Mouse (Mus musculus) C2C12 (cell line): Measurements from ENCODE around the gene Usp6nl. TPM values are rescaled to one million over a fixed set of nuclear protein-coding genes. Genes with fewer than 3 reads are reported as not detected.

Source experiments
- H3K27me3 ChIP-seq: one replicate; pipeline ENCODE4 v1.6.1; 2011; ENCODE audit not compliant: control insufficient read depth, insufficient read depth, insufficient read length
- H3K36me3 ChIP-seq: one replicate; pipeline ENCODE4 v1.6.1; 2011; ENCODE audit not compliant: control insufficient read depth, insufficient read depth
- H3K4me3 ChIP-seq: one replicate; pipeline ENCODE4 v1.5.1; 2011; ENCODE audit warnings: mild to moderate bottlenecking, control low read depth; ENCODE audit not compliant: poor library complexity, insufficient read depth, severe bottlenecking
- H3K79me2 ChIP-seq: one replicate; pipeline ENCODE4 v1.6.1; 2011; ENCODE audit not compliant: control insufficient read depth, insufficient read depth
- H3K79me3 ChIP-seq: one replicate; pipeline ENCODE4 v1.6.1; 2011; ENCODE audit warnings: low read depth, control low read depth
- H3ac ChIP-seq: one replicate; pipeline ENCODE3; 2011; ENCODE audit warnings: low read depth; ENCODE audit not compliant: control insufficient read depth, insufficient read length
- CEBPB ChIP-seq: IDR thresholded peaks from one replicate; pipeline ENCODE4 v1.6.1; 2011; ENCODE audit warnings: low read depth, mild to moderate bottlenecking, control low read depth, moderate library complexity
- CTCF ChIP-seq: IDR thresholded peaks from one replicate; pipeline ENCODE4 v1.5.1; 2011; ENCODE audit not compliant: control insufficient read depth, insufficient read depth, insufficient read length
- FOSL1 ChIP-seq: IDR thresholded peaks from one replicate; pipeline ENCODE4 v1.8.0; 2011; ENCODE audit warnings: mild to moderate bottlenecking, low read length; ENCODE audit not compliant: poor library complexity, insufficient read depth, severe bottlenecking
- MAX ChIP-seq: IDR thresholded peaks from one replicate; pipeline ENCODE4 v1.6.1; 2011; ENCODE audit warnings: mild to moderate bottlenecking, control low read depth
- MYOD1 ChIP-seq: IDR thresholded peaks from one replicate; pipeline ENCODE4 v1.6.1; 2011; ENCODE audit warnings: low read depth; ENCODE audit not compliant: control insufficient read depth, insufficient read length
- MYOG ChIP-seq: IDR thresholded peaks from one replicate; pipeline ENCODE4 v1.6.1; 2011; ENCODE audit not compliant: control insufficient read depth, insufficient read length; ENCODE audit errors: extremely low read depth
- USF1 ChIP-seq: IDR thresholded peaks from one replicate; pipeline ENCODE4 v1.6.1; 2011; ENCODE audit warnings: low read depth, mild to moderate bottlenecking, control low read depth, moderate library complexity
- polyA plus RNA-seq: library from polyadenylated mRNA; unstranded; fragments of >200 nt; fragmentation: generic; extraction: Trizol; gene quantifications from one replicate; pipeline ENCODE4 v1.2.1, GENCODE M21; 2012; ENCODE audit warnings: missing spikeins

The Usp6nl gene
- polyA plus RNA-seq, 1 experiment: 6.1 TPM

DNA sequence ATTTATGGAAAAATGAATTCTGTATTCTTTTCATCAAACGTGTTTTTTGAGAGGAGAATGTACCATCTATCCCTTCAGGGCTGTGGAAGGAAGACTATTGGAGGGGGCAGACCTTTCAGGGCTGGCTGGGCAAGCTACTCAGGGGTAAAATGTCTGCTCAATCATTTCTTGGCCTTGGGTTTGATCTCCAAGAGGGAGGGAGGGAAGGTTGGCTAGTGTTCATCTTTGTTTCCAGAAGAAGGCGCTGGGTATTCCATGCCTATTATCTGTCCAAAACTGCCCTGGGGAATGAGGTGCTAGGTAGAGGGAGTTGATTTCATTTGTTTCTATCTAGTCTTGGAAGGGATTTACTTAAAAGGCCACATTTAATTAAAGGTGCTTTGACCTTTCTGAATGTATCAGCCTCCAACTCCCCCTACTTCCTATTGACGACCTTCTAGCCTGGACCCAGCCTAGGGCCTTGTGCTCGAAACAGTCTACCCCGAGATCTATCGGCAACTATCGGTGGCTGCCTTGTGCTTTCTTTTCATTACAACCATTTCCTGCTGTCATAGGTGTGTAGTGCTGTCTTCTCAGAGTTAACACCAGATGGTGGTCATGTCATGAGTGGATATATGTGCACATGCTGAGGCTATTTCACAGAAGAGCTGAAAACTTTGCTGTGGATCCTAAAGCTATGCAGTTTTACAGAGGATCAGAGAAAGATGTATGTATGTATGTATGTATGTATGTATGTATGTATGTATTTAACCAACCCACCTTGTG, 28.6 kb downstream of the Usp6nl start:
- Histone ChIP-seq H3K27me3 (no peaks in the 10 kb centered on the region), H3K36me3 (peaks cover 8% of the 10 kb centered on the region), H3ac (no peak overlapping the region), H3K4me3 (no peak overlapping the region), H3K79me3 (peaks cover 57% of the 10 kb centered on the region), H3K79me2 (peaks cover 90% of the 10 kb centered on the region)
- no peak for TF ChIP-seq CEBPB
- no peak for TF ChIP-seq CTCF
- no peak for TF ChIP-seq FOSL1
- no peak for TF ChIP-seq MYOG
- no peak for TF ChIP-seq MYOD1
- no peak for TF ChIP-seq USF1
- TF ChIP-seq MAX: no peak

DNA sequence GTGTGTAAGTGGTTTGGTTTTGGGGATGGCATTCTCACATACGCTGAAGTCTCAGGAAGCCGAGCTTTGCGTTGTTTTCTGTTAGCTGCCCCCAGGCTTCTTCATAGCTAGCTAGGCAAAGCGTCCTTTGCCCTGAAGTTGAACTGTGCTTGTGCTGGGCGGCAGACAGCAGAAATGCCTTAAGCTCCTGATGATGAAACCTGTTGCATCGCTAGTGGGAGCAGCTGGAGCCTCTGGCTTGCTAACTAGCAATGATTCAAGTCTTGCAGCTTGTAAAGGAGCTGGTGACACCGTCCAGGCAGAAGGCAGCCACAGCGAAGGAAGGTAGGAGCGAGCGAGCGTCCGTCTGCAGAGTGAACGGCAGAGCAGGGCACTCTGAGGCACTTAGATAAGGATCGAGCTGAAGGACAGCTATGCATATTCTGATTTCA, 30.1 kb downstream of the Usp6nl start:
- Histone ChIP-seq H3K79me2 (peaks cover 90% of the 10 kb centered on the region), H3K79me3 (peaks cover 58% of the 10 kb centered on the region), H3K27me3 (no peaks in the 10 kb centered on the region), H3K4me3 (no peak overlapping the region), H3ac (peak overlapping the region; percentile 48), H3K36me3 (peaks cover 6% of the 10 kb centered on the region)
- TF ChIP-seq CTCF (no peak), CEBPB (peak; percentile 57)

DNA sequence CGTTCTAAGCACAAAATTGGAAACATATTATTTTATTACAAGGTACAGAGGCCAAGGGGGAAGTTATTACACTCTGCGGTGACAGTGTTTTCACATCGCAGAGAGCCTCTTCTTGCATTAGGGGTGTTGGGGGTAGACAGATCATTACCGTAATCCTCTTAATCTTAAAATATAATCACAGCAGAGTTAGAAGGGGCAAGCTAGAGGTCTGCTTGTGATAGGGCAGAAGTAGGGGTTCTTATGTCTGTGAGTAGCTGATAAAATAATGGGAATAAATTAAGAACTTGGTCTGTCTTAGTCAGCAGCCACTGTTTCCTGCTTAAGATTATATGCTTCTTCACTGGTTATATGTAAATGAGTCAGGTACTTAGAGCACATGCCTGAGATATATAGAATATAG, 30.6 kb downstream of the Usp6nl start:
- Histone ChIP-seq H3ac (no peak overlapping the region), H3K36me3 (peaks cover 6% of the 10 kb centered on the region), H3K4me3 (no peak overlapping the region), H3K79me3 (peaks cover 59% of the 10 kb centered on the region), H3K27me3 (no peaks in the 10 kb centered on the region), H3K79me2 (peaks cover 90% of the 10 kb centered on the region)
- no peak for TF ChIP-seq MAX
- TF ChIP-seq USF1: no peak
- no peak for TF ChIP-seq CEBPB
- TF ChIP-seq MYOG: no peak
- no peak for TF ChIP-seq FOSL1
- no peak for TF ChIP-seq MYOD1
- no peak for TF ChIP-seq CTCF

DNA sequence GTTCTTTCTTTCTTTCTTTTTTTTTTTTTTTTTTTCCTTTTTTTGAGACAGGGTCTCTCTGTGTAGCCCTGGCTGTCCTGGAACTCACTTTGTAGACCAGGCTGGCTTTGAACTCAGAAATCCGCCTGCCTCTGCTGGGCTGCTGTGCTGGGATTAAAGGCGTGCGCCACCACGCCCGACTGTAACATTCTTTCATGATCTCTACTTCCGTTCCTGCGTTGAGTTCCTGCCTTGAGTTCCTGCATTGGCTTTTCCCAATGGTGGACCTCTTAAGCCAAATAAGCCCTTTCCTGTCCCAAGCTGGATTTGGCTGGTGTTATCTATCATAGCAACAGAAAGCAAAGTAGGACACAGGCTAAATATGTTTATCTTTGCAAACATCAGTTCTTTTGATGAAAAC, 34.8 kb downstream of the Usp6nl start:
- Histone ChIP-seq H3K27me3 (no peaks in the 10 kb centered on the region), H3K79me3 (peaks cover 84% of the 10 kb centered on the region), H3K79me2 (peaks cover 100% of the 10 kb centered on the region), H3K4me3 (no peak overlapping the region), H3ac (no peak overlapping the region), H3K36me3 (peaks cover 6% of the 10 kb centered on the region)
- TF ChIP-seq FOSL1 (no peak), MYOG (no peak), CEBPB (no peak), USF1 (no peak), CTCF (no peak), MAX (no peak), MYOD1 (no peak)

DNA sequence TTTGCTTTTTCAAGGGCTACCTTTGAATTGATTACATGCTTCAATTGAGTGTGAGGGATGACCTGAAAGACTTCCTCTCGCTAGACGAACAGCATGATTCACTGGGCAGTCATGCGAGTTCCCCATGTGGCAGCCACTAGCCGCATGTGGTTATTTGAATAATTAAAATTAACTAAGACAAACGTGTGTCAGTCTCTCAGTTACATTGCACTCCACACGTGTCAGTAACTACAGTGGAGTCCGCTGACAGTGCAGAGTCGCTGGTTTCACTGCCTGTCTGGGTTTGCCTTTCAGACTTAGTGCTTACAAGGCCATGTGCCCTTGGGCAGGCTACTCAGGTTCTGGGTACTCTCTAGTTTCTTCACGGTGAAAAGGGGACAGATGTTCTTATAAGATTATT, 37.2 kb downstream of the Usp6nl start:
- peaks cover 79% of the 10 kb centered on the region for H3K79me3 ChIP-seq
- no peak overlapping the region for H3ac ChIP-seq
- no peak overlapping the region for H3K4me3 ChIP-seq

DNA sequence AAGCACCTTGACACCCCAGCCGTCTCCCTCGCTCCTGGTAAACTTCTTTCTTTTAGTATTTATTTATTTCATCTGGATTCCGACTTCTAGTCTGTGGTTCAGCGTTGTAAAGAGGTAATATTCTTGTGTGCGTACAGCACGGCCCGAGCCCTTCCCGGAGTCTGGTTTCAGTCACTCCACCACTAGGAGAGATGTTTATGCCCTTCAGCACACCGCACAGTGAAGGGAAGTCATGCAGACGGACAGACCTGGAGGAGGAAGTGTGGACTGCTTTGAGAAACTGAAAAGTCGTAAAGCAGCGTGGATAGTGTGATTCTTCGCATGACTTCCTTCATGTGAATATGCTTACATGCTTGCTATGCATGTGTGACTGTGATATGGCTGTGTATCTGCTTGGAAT, 40.7 kb downstream of the Usp6nl start:
- TF ChIP-seq MYOD1 (no peak), USF1 (no peak), CEBPB (no peak), FOSL1 (no peak), CTCF (no peak)
- Histone ChIP-seq H3K27me3 (no peaks in the 10 kb centered on the region), H3ac (no peak overlapping the region), H3K4me3 (no peak overlapping the region), H3K79me2 (peaks cover 92% of the 10 kb centered on the region), H3K36me3 (no peaks in the 10 kb centered on the region), H3K79me3 (peaks cover 73% of the 10 kb centered on the region)

More for the DNA sequence above, 37.2 kb downstream of the Usp6nl start:
- TF ChIP-seq MYOD1: no peak
- peak; percentile 55 for TF ChIP-seq MAX
- TF ChIP-seq MYOG: no peak
- H3K27me3 ChIP-seq: no peaks in the 10 kb centered on the region
- peaks cover 6% of the 10 kb centered on the region for H3K36me3 ChIP-seq
- peaks cover 100% of the 10 kb centered on the region for H3K79me2 ChIP-seq
